Mouse (Mus musculus) midbrain, embryonic 16.5 days (tissue): ENCODE measurements at regions not wholly inside any gene's neighbourhood (a gene's known extent, or its start where the extent isn't known, plus 50 kb on each side); places are given as distances from the start of the nearest gene placed in this dataset.

Experiments
- ATAC-seq: fragments of 200-750 bp; cut with Nextera tagmentation; 2 replicates; pipeline ENCODE4 v1.8.0; 2017; ENCODE audit warnings: moderate TSS enrichment
- H3K27ac ChIP-seq: fragments of 300-500 bp; sonication (generic); 2 replicates; pipeline ENCODE4 v1.5.1; 2014; ENCODE audit warnings: mild to moderate bottlenecking, low read length, mixed read lengths
- H3K27me3 ChIP-seq: fragments of 300-500 bp; sonication (generic); 2 replicates; pipeline ENCODE4 v1.6.1; 2014; ENCODE audit warnings: low read depth, low read length, mixed read lengths; ENCODE audit not compliant: control insufficient read depth, insufficient read depth
- H3K36me3 ChIP-seq: fragments of 300-500 bp; sonication (generic); 2 replicates; pipeline ENCODE4 v1.6.1; 2014; ENCODE audit warnings: mild to moderate bottlenecking, low read length, moderate library complexity, mixed read lengths; ENCODE audit not compliant: control insufficient read depth, insufficient read depth
- H3K4me1 ChIP-seq: fragments of 300-500 bp; sonication (generic); 2 replicates; pipeline ENCODE4 v1.6.1; 2014; ENCODE audit warnings: mild to moderate bottlenecking, low read length, mixed read lengths; ENCODE audit not compliant: control insufficient read depth, insufficient read depth
- H3K4me2 ChIP-seq: fragments of 300-500 bp; sonication (generic); 2 replicates; pipeline ENCODE4 v1.6.1; 2014; ENCODE audit warnings: mild to moderate bottlenecking, low read length, mixed read lengths
- H3K4me3 ChIP-seq: fragments of 300-500 bp; sonication (generic); 2 replicates; pipeline ENCODE4 v1.5.1; 2014; ENCODE audit warnings: low read depth, mild to moderate bottlenecking, low read length, moderate library complexity, mixed read lengths
- H3K9ac ChIP-seq: fragments of 300-500 bp; sonication (generic); 2 replicates; pipeline ENCODE4 v1.6.1; 2014; ENCODE audit warnings: low read depth, low read length, mixed read lengths
- H3K9me3 ChIP-seq: fragments of 300-500 bp; sonication (generic); replicated peaks from 2 replicates; pipeline ENCODE4 v1.6.1; 2014; ENCODE audit warnings: mild to moderate bottlenecking, low read length, mixed read lengths; ENCODE audit not compliant: control insufficient read depth, poor library complexity, severe bottlenecking
- WGBS: fragments of 180-500 bp; shearing (Covaris S2); extraction: QIAGEN DNeasy Blood & Tissue Kit; methylation state at CpG from one replicate; pipeline ENCODE4 v1.1.7; 2014; 5-methylcytosine and 5-hydroxymethylcytosine counted together

- Histone ChIP-seq H3K4me2 (no peak overlapping the region), H3K27me3 (no peaks in the 10 kb centered on the region), H3K27ac (no peak overlapping the region), H3K9ac (no peak overlapping the region), H3K9me3 (no peaks in the 10 kb centered on the region), H3K4me3 (no peak overlapping the region), H3K36me3 (no peaks in the 10 kb centered on the region), H3K4me1 (no peaks in the 10 kb centered on the region)
- no peak for ATAC-seq
- WGBS: 44% methylated on average over 1 of the region's 1 CpGs
These were observed 85.9 kb downstream of the Osr1 start for GRCm38 (mm10) chr12:9655794-9656193.

- H3K9ac ChIP-seq: no peak overlapping the region
- H3K4me1 ChIP-seq: no peaks in the 10 kb centered on the region
- H3K9me3 ChIP-seq: no peaks in the 10 kb centered on the region
- no peak for ATAC-seq
- H3K4me2 ChIP-seq: no peak overlapping the region
- H3K36me3 ChIP-seq: no peaks in the 10 kb centered on the region
- H3K4me3 ChIP-seq: no peak overlapping the region
- WGBS: 65% methylated on average over 3 of the region's 3 CpGs
- H3K27me3 ChIP-seq: no peaks in the 10 kb centered on the region
- no peak overlapping the region for H3K27ac ChIP-seq
These were observed 86.4 kb downstream of the Osr1 start for GRCm38 (mm10) chr12:9656324-9656723.

DNA sequence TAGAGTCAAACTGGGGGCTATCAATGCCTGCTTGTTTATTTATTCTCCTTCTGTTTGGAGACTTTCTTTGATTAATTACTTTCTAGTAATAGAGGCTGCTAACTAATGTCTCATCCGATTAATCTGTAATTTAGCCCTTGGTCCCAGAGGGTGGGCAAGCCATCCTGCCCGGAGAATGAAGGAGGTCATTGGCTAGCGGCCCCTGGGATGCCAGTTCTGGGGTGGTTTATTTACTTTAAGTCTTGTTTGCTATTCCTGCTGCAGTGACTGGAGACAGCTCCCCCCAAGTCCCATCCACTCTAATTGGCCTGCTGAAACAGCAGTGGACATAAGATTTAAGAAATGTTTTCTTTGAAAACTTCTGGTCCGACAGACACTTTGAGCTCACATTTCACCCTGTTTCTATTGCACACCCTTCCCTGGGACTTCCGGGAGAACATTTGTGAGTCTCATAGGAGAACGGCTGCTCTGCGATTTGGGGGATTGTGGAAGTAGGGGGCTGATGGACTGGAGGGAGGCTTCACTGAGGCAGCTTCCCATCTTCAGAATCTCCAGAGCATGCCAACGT, 87.4 kb downstream of the Osr1 start:
- no peak for ATAC-seq
- Histone ChIP-seq H3K27me3 (no peaks in the 10 kb centered on the region), H3K9ac (no peak overlapping the region), H3K4me3 (no peak overlapping the region), H3K4me2 (no peak overlapping the region), H3K9me3 (no peaks in the 10 kb centered on the region), H3K36me3 (no peaks in the 10 kb centered on the region), H3K27ac (no peak overlapping the region), H3K4me1 (no peaks in the 10 kb centered on the region)
- 78% methylated on average over 8 of the region's 8 CpGs for WGBS

- Histone ChIP-seq H3K27me3 (no peaks in the 10 kb centered on the region), H3K4me3 (no peak overlapping the region), H3K4me2 (no peak overlapping the region), H3K4me1 (no peaks in the 10 kb centered on the region), H3K27ac (no peak overlapping the region), H3K9ac (no peak overlapping the region), H3K36me3 (no peaks in the 10 kb centered on the region), H3K9me3 (no peaks in the 10 kb centered on the region)
- 79% methylated on average over 8 of the region's 8 CpGs for WGBS
- ATAC-seq: no peak
These were observed 87.9 kb downstream of the Osr1 start for GRCm38 (mm10) chr12:9657793-9658192.

- WGBS: 49% methylated on average over 1 of the region's 1 CpGs
- no peak for ATAC-seq
These were observed 90.4 kb downstream of the Osr1 start for GRCm38 (mm10) chr12:9660299-9660698.

DNA sequence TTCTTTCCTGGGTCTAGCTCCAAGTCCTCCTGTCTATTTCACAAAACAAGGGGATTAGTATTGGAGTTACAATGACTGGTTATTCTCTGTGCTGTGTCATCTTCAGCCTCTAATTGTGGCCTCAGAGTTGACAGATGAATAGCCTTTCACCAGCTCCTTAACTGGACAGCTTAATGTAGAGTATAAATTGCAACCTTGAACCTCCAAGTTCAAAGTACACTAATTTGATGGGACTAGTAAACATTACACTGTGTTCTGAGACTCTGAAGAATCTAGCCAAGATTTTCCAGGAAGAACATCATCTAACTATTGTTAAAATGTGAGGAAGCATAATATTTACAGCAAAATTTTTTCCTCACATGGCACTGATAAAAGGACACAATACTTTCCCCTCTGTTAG, 118.9 kb downstream of the Osr1 start:
- H3K4me2 ChIP-seq: no peak overlapping the region
- no peaks in the 10 kb centered on the region for H3K4me1 ChIP-seq
- H3K27ac ChIP-seq: no peak overlapping the region
- no peaks in the 10 kb centered on the region for H3K9me3 ChIP-seq
- no peak overlapping the region for H3K4me3 ChIP-seq
- H3K36me3 ChIP-seq: no peaks in the 10 kb centered on the region
- H3K27me3 ChIP-seq: no peaks in the 10 kb centered on the region
- no peak for ATAC-seq
- H3K9ac ChIP-seq: no peak overlapping the region

More at GRCm38 (mm10) chr12:9660299-9660698, 90.4 kb downstream of the Osr1 start:
- Histone ChIP-seq H3K9ac (no peak overlapping the region), H3K27me3 (no peaks in the 10 kb centered on the region), H3K9me3 (no peaks in the 10 kb centered on the region), H3K27ac (no peak overlapping the region), H3K4me3 (no peak overlapping the region), H3K36me3 (no peaks in the 10 kb centered on the region), H3K4me1 (no peaks in the 10 kb centered on the region), H3K4me2 (no peak overlapping the region)

GRCm38 (mm10) chr12:9689541-9689940, 119.6 kb downstream of the Osr1 start:
- Histone ChIP-seq H3K27me3 (no peaks in the 10 kb centered on the region), H3K4me2 (no peak overlapping the region), H3K9ac (no peak overlapping the region), H3K4me1 (no peaks in the 10 kb centered on the region), H3K27ac (no peak overlapping the region), H3K4me3 (no peak overlapping the region), H3K36me3 (no peaks in the 10 kb centered on the region), H3K9me3 (no peaks in the 10 kb centered on the region)
- no peak for ATAC-seq
- 94% methylated on average over 4 of the region's 4 CpGs for WGBS

DNA sequence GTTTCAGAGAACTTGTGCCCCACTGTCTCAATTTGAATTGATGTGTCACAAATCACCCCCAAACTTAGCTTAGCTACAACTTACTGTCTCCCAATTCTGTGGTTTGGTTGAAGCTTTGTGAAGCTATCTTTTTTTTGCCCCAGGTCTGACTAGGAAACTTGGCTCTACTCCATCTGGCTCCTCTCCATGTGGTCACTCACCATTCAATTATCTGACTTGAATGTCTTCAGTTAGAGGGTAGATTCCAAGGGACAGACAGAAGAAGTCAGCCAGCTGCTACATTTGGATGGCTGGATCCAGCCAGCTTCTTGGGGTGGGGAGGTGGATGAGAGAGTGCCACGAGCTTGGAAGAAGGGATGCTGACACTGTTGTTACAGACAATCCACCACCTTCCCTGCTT, 163.0 kb downstream of the Osr1 start:
- Histone ChIP-seq H3K36me3 (no peaks in the 10 kb centered on the region), H3K27ac (no peak overlapping the region), H3K9ac (no peak overlapping the region), H3K4me1 (no peaks in the 10 kb centered on the region), H3K4me3 (no peak overlapping the region), H3K4me2 (no peak overlapping the region), H3K27me3 (no peaks in the 10 kb centered on the region), H3K9me3 (no peaks in the 10 kb centered on the region)
- no peak for ATAC-seq
- 56% methylated on average over 1 of the region's 1 CpGs for WGBS

- Histone ChIP-seq H3K36me3 (no peaks in the 10 kb centered on the region), H3K4me3 (no peak overlapping the region), H3K4me2 (no peak overlapping the region), H3K27ac (no peak overlapping the region), H3K4me1 (no peaks in the 10 kb centered on the region), H3K9me3 (no peaks in the 10 kb centered on the region), H3K9ac (no peak overlapping the region), H3K27me3 (no peaks in the 10 kb centered on the region)
- ATAC-seq: no peak
- WGBS: 87% methylated on average over 6 of the region's 6 CpGs
These were observed 174.9 kb downstream of the Osr1 start for GRCm38 (mm10) chr12:9744709-9745395.
